Mouse (Mus musculus): Measurements from ENCODE around the gene Scaf1. TPM values are rescaled to one million over a fixed set of nuclear protein-coding genes. Genes with fewer than 3 reads are reported as not detected.

The Scaf1 gene
- polyA plus RNA-seq, 1 experiment from 2014 or later: 42.1 TPM

- no peak overlapping the region for H3K4me2 ChIP-seq
- no peak overlapping the region for H3K4me3 ChIP-seq (replicated peaks)
- no peaks in the 10 kb centered on the region for H3K27me3 ChIP-seq
- H3K4me1 ChIP-seq (replicated peaks): peaks cover 23% of the 10 kb centered on the region
- 95% methylated on average over 16 of the region's 16 CpGs for WGBS
- H3K27ac ChIP-seq: no peak overlapping the region
- H3K9me3 ChIP-seq: no peaks in the 10 kb centered on the region
- H3K9ac ChIP-seq (replicated peaks): 0 out of 2 replicates have a peak overlapping the region, but pooled peaks have one; percentile 12
- no peak for ATAC-seq (ENCODE audit: insufficient number of reproducible peaks, insufficient read depth, low FRiP score, low TSS enrichment, low read depth)
- H3K36me3 ChIP-seq: peaks cover 55% of the 10 kb centered on the region
Measured at GRCm38 (mm10) chr7:45013366-45014095, 2.6 kb downstream of the Scaf1 start.

- ATAC-seq (ENCODE audit: insufficient number of reproducible peaks, insufficient read depth, low FRiP score, low TSS enrichment, low read depth): no peak
Measured at GRCm38 (mm10) chr7:45012824-45013223, 3.3 kb downstream of the Scaf1 start.

GRCm38 (mm10) chr7:45012011-45012410, 4.2 kb downstream of the Scaf1 start:
- Histone ChIP-seq H3K9ac (replicated peaks) (no peak overlapping the region), H3K4me2 (no peak overlapping the region), H3K9me3 (no peaks in the 10 kb centered on the region), H3K27me3 (no peaks in the 10 kb centered on the region), H3K27ac (no peak overlapping the region), H3K4me1 (replicated peaks) (peaks cover 15% of the 10 kb centered on the region), H3K4me3 (replicated peaks) (no peak overlapping the region), H3K36me3 (peaks cover 71% of the 10 kb centered on the region)
- ATAC-seq (ENCODE audit: insufficient number of reproducible peaks, insufficient read depth, low FRiP score, low TSS enrichment, low read depth): no peak
- WGBS: 92% methylated on average over 6 of the region's 6 CpGs

More at GRCm38 (mm10) chr7:45012824-45013223, 3.3 kb downstream of the Scaf1 start:
- Histone ChIP-seq H3K9ac (replicated peaks) (no peak overlapping the region), H3K9me3 (no peaks in the 10 kb centered on the region), H3K27me3 (no peaks in the 10 kb centered on the region), H3K27ac (no peak overlapping the region), H3K36me3 (peaks cover 62% of the 10 kb centered on the region), H3K4me2 (no peak overlapping the region), H3K4me3 (replicated peaks) (no peak overlapping the region), H3K4me1 (replicated peaks) (peaks cover 17% of the 10 kb centered on the region)
- 86% methylated on average over 4 of the region's 4 CpGs for WGBS

- Histone ChIP-seq H3K4me3 (replicated peaks) (no peak overlapping the region), H3K36me3 (peaks cover 100% of the 10 kb centered on the region), H3K27ac (no peak overlapping the region), H3K9ac (replicated peaks) (no peak overlapping the region), H3K4me2 (no peak overlapping the region), H3K27me3 (no peaks in the 10 kb centered on the region), H3K9me3 (no peaks in the 10 kb centered on the region), H3K4me1 (replicated peaks) (peaks cover 10% of the 10 kb centered on the region; the same call in 1 of the 2 replicates)
- WGBS: 95% methylated on average over 19 of the region's 19 CpGs
- ATAC-seq (ENCODE audit: insufficient number of reproducible peaks, insufficient read depth, low FRiP score, low TSS enrichment, low read depth): no peak
Measured at GRCm38 (mm10) chr7:45008411-45008810, 7.8 kb downstream of the Scaf1 start.

GRCm38 (mm10) chr7:45007846-45008245, 8.3 kb downstream of the Scaf1 start:
- Histone ChIP-seq H3K36me3 (peaks cover 100% of the 10 kb centered on the region), H3K27ac (no peak overlapping the region), H3K9ac (replicated peaks) (no peak overlapping the region), H3K9me3 (no peaks in the 10 kb centered on the region), H3K4me1 (replicated peaks) (peaks cover 10% of the 10 kb centered on the region; the same call in 1 of the 2 replicates), H3K4me2 (no peak overlapping the region), H3K4me3 (replicated peaks) (no peak overlapping the region), H3K27me3 (no peaks in the 10 kb centered on the region)
- WGBS: 96% methylated on average over 30 of the region's 30 CpGs
- no peak for ATAC-seq (ENCODE audit: insufficient number of reproducible peaks, insufficient read depth, low FRiP score, low TSS enrichment, low read depth)

- Histone ChIP-seq H3K36me3 (peaks cover 100% of the 10 kb centered on the region), H3K9ac (replicated peaks) (no peak overlapping the region), H3K4me1 (replicated peaks) (peaks cover 10% of the 10 kb centered on the region; the same call in 1 of the 2 replicates), H3K27ac (no peak overlapping the region), H3K9me3 (no peaks in the 10 kb centered on the region), H3K4me2 (no peak overlapping the region), H3K27me3 (no peaks in the 10 kb centered on the region), H3K4me3 (replicated peaks) (no peak overlapping the region)
- 96% methylated on average over 29 of the region's 29 CpGs for WGBS
- no peak for ATAC-seq (ENCODE audit: insufficient number of reproducible peaks, insufficient read depth, low FRiP score, low TSS enrichment, low read depth)
Measured at GRCm38 (mm10) chr7:45007141-45007540, 9.0 kb downstream of the Scaf1 start.

- ATAC-seq (ENCODE audit: insufficient number of reproducible peaks, insufficient read depth, low FRiP score, low TSS enrichment, low read depth): no peak
- Histone ChIP-seq H3K27ac (no peak overlapping the region), H3K4me3 (replicated peaks) (no peak overlapping the region), H3K9me3 (no peaks in the 10 kb centered on the region), H3K4me1 (replicated peaks) (peaks cover 10% of the 10 kb centered on the region; the same call in 1 of the 2 replicates), H3K4me2 (no peak overlapping the region), H3K9ac (replicated peaks) (no peak overlapping the region), H3K27me3 (no peaks in the 10 kb centered on the region), H3K36me3 (peaks cover 100% of the 10 kb centered on the region)
- WGBS: 98% methylated on average over 12 of the region's 12 CpGs
Measured at GRCm38 (mm10) chr7:45006503-45006902, 9.7 kb downstream of the Scaf1 start.

GRCm38 (mm10) chr7:45005321-45005992, 10.7 kb downstream of the Scaf1 start:
- no peak overlapping the region for H3K4me3 ChIP-seq (replicated peaks)
- no peak for ATAC-seq (ENCODE audit: insufficient number of reproducible peaks, insufficient read depth, low FRiP score, low TSS enrichment, low read depth)
- H3K4me1 ChIP-seq (replicated peaks): peaks cover 10% of the 10 kb centered on the region; the same call in 1 of the 2 replicates
- 89% methylated on average over 6 of the region's 6 CpGs for WGBS
- H3K36me3 ChIP-seq: peaks cover 100% of the 10 kb centered on the region
- H3K9ac ChIP-seq (replicated peaks): 0 out of 2 replicates have a peak overlapping the region, but pooled peaks have one; percentile 34
- no peak overlapping the region for H3K4me2 ChIP-seq
- no peaks in the 10 kb centered on the region for H3K27me3 ChIP-seq
- peak overlapping the region; percentile 66 for H3K27ac ChIP-seq
- H3K9me3 ChIP-seq: no peaks in the 10 kb centered on the region

GRCm38 (mm10) chr7:45004546-45004945, 11.6 kb downstream of the Scaf1 start:
- ATAC-seq (ENCODE audit: insufficient number of reproducible peaks, insufficient read depth, low FRiP score, low TSS enrichment, low read depth): no peak
- no peak overlapping the region for H3K9ac ChIP-seq (replicated peaks)
- no peak overlapping the region for H3K4me2 ChIP-seq
- H3K4me1 ChIP-seq (replicated peaks): peaks cover 15% of the 10 kb centered on the region; the same call in 1 of the 2 replicates
- 47% methylated on average over 3 of the region's 3 CpGs for WGBS
- H3K27me3 ChIP-seq: no peaks in the 10 kb centered on the region
- peaks cover 100% of the 10 kb centered on the region for H3K36me3 ChIP-seq
- peak overlapping the region; percentile 69 for H3K27ac ChIP-seq
- H3K9me3 ChIP-seq: no peaks in the 10 kb centered on the region
- H3K4me3 ChIP-seq (replicated peaks): no peak overlapping the region

- Histone ChIP-seq H3K4me1 (replicated peaks) (peaks cover 29% of the 10 kb centered on the region), H3K4me2 (no peak overlapping the region), H3K4me3 (replicated peaks) (no peak overlapping the region), H3K9me3 (no peaks in the 10 kb centered on the region), H3K27me3 (no peaks in the 10 kb centered on the region), H3K27ac (no peak overlapping the region), H3K9ac (replicated peaks) (no peak overlapping the region), H3K36me3 (peaks cover 83% of the 10 kb centered on the region)
- ATAC-seq (ENCODE audit: insufficient number of reproducible peaks, insufficient read depth, low FRiP score, low TSS enrichment, low read depth): no peak
- WGBS: 91% methylated on average over 7 of the region's 7 CpGs
Measured at GRCm38 (mm10) chr7:45002440-45002839, 13.7 kb downstream of the Scaf1 start.

- Histone ChIP-seq H3K27ac (no peak overlapping the region), H3K36me3 (peaks cover 72% of the 10 kb centered on the region), H3K4me3 (replicated peaks) (no peak overlapping the region; the same call in 1 of the 2 replicates), H3K27me3 (no peaks in the 10 kb centered on the region), H3K4me2 (no peak overlapping the region), H3K9me3 (no peaks in the 10 kb centered on the region), H3K4me1 (replicated peaks) (peaks cover 40% of the 10 kb centered on the region), H3K9ac (replicated peaks) (no peak overlapping the region)
- no peak for ATAC-seq (ENCODE audit: insufficient number of reproducible peaks, insufficient read depth, low FRiP score, low TSS enrichment, low read depth)
- 89% methylated on average over 21 of the region's 21 CpGs for WGBS
Measured at GRCm38 (mm10) chr7:45000539-45001114, 15.5 kb downstream of the Scaf1 start.
